ENCODE assay signal across 16 mouse cellular contexts in the genomic region with DNA sequence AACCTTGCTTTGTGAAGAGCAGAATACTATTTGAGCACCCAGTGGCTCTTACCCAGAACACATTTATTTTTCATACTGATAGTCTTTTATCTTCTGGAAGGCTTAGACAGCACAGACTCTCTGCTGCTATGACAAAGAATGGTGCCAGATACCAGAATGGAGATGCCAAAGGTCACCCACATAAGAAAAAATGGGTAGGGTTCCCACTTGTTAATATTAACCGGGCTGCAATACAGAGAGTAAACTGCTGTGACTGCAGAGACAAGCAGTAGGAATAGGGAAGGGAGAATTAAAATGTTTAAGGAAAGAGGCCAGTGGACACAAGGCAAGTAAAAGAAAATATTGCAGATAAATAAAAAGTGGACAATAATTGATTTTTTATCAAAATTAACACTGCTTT.
"Had no signal": no experiment of that assay in that cellular context is flagged by ENCODE, and none has a peak within 500 bp of the region (broad histone marks: within the 10 kb centered on the region; RNA-seq: fewer than 3 reads in every experiment).

No protein-coding gene starts in this region.

- H3K9me3 ChIP-seq: lung, embryonic 15.5 days; megakaryocyte, embryonic 14.5 days; midbrain, embryonic 13.5 days; midbrain, embryonic 15.5 days; neural tube, embryonic 12.5 days; stomach, embryonic 15.5 days had no signal

- H3K36me3 ChIP-seq: lung, embryonic 15.5 days; midbrain, embryonic 13.5 days; midbrain, embryonic 15.5 days; neural tube, embryonic 12.5 days; stomach, embryonic 15.5 days had no signal

- H3K4me1 ChIP-seq: lung, embryonic 15.5 days; megakaryocyte, embryonic 14.5 days; midbrain, embryonic 13.5 days; midbrain, embryonic 15.5 days; neural tube, embryonic 12.5 days; stomach, embryonic 15.5 days had no signal

- H3K4me2 ChIP-seq: lung, embryonic 15.5 days; midbrain, embryonic 11.5 days; midbrain, embryonic 13.5 days; midbrain, embryonic 15.5 days; neural tube, embryonic 12.5 days; stomach, embryonic 15.5 days had no signal

- DNase-seq: lung, adult 2 months; lung, postnatal 14 days; lung, postnatal 36 days; right cerebral cortex, postnatal 14 days; thymus, adult 18-20 months; thymus, postnatal 14 days; thymus, postnatal 36 days had no signal

- H3K27me3 ChIP-seq: lung, embryonic 15.5 days; midbrain, embryonic 13.5 days; midbrain, embryonic 15.5 days; neural tube, embryonic 12.5 days; stomach, embryonic 15.5 days had no signal

- ATAC-seq: lung, postnatal 0 days; midbrain, embryonic 13.5 days; midbrain, embryonic 15.5 days had no signal

- H3K9ac ChIP-seq: lung, embryonic 15.5 days; midbrain, embryonic 13.5 days; midbrain, embryonic 15.5 days; neural tube, embryonic 12.5 days; stomach, embryonic 15.5 days had no signal

- H3K27ac ChIP-seq: lung, embryonic 15.5 days; macrophage; midbrain, embryonic 13.5 days; midbrain, embryonic 15.5 days; neural tube, embryonic 12.5 days; stomach, embryonic 15.5 days had no signal

- H3K4me3 ChIP-seq: lung, embryonic 15.5 days; megakaryocyte, embryonic 14.5 days; midbrain, embryonic 13.5 days; midbrain, embryonic 15.5 days; neural tube, embryonic 12.5 days; stomach, embryonic 15.5 days had no signal
